Mouse (Mus musculus): Measurements from ENCODE around the gene Ip6k3. TPM values are rescaled to one million over a fixed set of nuclear protein-coding genes. Genes with fewer than 3 reads are reported as not detected.

Ip6k3 gene
- total and polyA plus RNA-seq, 2 experiments from 2014 or later, result 0.06 TPM; not detected in 1

DNA sequence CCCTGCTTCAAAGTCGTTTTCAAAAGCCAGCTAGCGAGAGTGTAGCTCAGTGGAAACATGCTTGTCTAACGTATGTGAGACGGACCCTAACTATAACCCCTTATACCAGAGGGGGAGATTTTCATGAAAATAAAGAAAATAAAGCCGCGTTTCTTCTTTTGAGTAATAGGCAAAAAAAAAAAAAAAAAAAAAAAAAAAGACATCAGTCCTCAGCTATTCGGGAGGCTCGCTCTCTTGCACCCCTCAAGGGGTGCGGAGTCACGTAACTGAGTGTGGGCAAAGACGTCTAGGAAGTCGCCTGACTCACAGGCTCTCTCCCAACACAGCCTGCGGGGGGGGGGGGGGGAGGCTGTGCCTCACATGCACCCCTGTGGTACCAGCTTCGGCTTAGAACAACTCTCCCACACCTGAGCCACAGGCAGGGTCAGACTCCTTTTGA lies 35.3 kb upstream of the Ip6k3 start:
- Histone ChIP-seq H3K4me3 (ENCODE audit: low read depth, low read length) (peak overlapping the region; percentile 79), H3K27me3 (ENCODE audit: insufficient read depth, low read length) (no peaks in the 10 kb centered on the region), H3K27ac (ENCODE audit: low read depth, low read length) (peak overlapping the region; percentile 97), H3K9ac (peak overlapping the region; percentile 90), H3K36me3 (ENCODE audit: insufficient read depth) (peaks cover 30% of the 10 kb centered on the region), H3K4me1 (ENCODE audit: insufficient read depth) (peaks cover 4% of the 10 kb centered on the region; the same call in 1 of the 2 replicates), H3K4me2 (ENCODE audit: low read depth) (peak overlapping the region; percentile 91), H3K9me3 (ENCODE audit: low read length) (no peaks in the 10 kb centered on the region)
- DNase-seq (no peak), ATAC-seq (no peak)
- 44% methylated on average over 14 of the region's 14 CpGs for WGBS
- TF ChIP-seq CTCF (IDR thresholded peaks at IDR 0.05; ENCODE audit: low read depth), result no peak

- Histone ChIP-seq H3K27ac (ENCODE audit: low read depth, low read length) (no peak overlapping the region), H3K27me3 (ENCODE audit: insufficient read depth, low read length) (no peaks in the 10 kb centered on the region), H3K9ac (no peak overlapping the region), H3K4me1 (ENCODE audit: insufficient read depth) (peaks cover 4% of the 10 kb centered on the region; the same call in 1 of the 2 replicates), H3K36me3 (ENCODE audit: insufficient read depth) (peaks cover 38% of the 10 kb centered on the region), H3K4me2 (ENCODE audit: low read depth) (no peak overlapping the region), H3K9me3 (ENCODE audit: low read length) (no peaks in the 10 kb centered on the region), H3K4me3 (ENCODE audit: low read depth, low read length) (no peak overlapping the region)
- TF ChIP-seq CTCF (IDR thresholded peaks at IDR 0.05; ENCODE audit: low read depth), result peak; percentile 57
- DNase-seq, result no peak
- WGBS, result 94% methylated on average over 2 of the region's 2 CpGs
- no peak for ATAC-seq
Observed at GRCm38 (mm10) chr17:27201981-27202380, 34.4 kb upstream of the Ip6k3 start.

GRCm38 (mm10) chr17:27200801-27201200 lies 33.2 kb upstream of the Ip6k3 start:
- Histone ChIP-seq H3K27ac (ENCODE audit: low read depth, low read length) (no peak overlapping the region), H3K4me3 (ENCODE audit: low read depth, low read length) (no peak overlapping the region), H3K9me3 (ENCODE audit: low read length) (no peaks in the 10 kb centered on the region), H3K27me3 (ENCODE audit: insufficient read depth, low read length) (no peaks in the 10 kb centered on the region), H3K4me2 (ENCODE audit: low read depth) (no peak overlapping the region), H3K9ac (no peak overlapping the region), H3K36me3 (ENCODE audit: insufficient read depth) (peaks cover 49% of the 10 kb centered on the region), H3K4me1 (ENCODE audit: insufficient read depth) (peaks cover 4% of the 10 kb centered on the region; the same call in 1 of the 2 replicates)
- no peak for TF ChIP-seq CTCF (IDR thresholded peaks at IDR 0.05; ENCODE audit: low read depth)
- DNase-seq, result no peak
- 81% methylated on average over 11 of the region's 11 CpGs for WGBS
- ATAC-seq, result no peak

DNA sequence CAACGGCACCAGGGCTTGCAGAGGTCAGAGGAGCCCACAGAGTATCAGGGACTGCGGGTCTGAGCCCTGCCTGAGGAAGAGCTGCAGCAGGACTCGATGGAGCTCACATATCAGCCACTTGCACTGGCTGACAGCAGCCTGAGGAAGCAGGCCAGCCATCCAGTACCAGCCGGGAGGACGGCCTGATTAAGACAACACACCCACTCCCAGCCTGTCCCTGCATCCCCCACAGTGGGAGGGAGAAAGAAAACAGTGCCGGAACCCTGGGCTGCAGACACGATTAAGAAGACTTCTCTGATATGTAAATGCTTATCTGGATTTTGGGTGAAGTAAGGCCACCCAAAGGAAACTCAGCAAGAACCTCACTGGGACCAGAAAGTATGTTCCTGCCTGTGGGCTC lies 32.3 kb upstream of the Ip6k3 start:
- peaks cover 58% of the 10 kb centered on the region for H3K36me3 ChIP-seq (ENCODE audit: insufficient read depth)
- no peak overlapping the region for H3K9ac ChIP-seq

DNA sequence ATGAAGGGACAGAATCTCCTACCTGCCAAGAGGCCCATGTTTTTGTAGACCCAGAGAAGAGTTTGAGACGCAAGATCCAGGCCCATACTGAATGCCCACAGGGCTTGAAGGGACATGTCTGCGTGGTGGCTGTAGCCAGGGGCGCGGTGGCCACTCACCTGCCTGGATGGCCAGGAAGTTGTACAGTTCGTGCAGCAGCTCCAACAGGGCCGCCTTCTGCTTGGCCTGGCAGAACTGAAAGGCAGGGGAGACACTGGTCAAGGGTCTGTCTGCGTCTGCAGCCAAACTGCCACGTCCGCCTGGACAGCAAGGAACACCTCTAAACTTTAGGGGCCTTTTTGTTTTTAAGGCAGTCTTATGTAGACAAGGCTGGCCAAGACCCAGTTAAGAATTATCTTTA lies 31.6 kb upstream of the Ip6k3 start:
- no peak overlapping the region for H3K27ac ChIP-seq (ENCODE audit: low read depth, low read length)
- H3K36me3 ChIP-seq (ENCODE audit: insufficient read depth), result peaks cover 65% of the 10 kb centered on the region
- WGBS, result 96% methylated on average over 9 of the region's 9 CpGs
- ATAC-seq (no peak), DNase-seq (no peak)
- H3K9ac ChIP-seq, result no peak overlapping the region
- no peak overlapping the region for H3K4me3 ChIP-seq (ENCODE audit: low read depth, low read length)
- no peaks in the 10 kb centered on the region for H3K9me3 ChIP-seq (ENCODE audit: low read length)
- no peak overlapping the region for H3K4me2 ChIP-seq (ENCODE audit: low read depth)
- no peaks in the 10 kb centered on the region for H3K4me1 ChIP-seq (ENCODE audit: insufficient read depth)
- no peaks in the 10 kb centered on the region for H3K27me3 ChIP-seq (ENCODE audit: insufficient read depth, low read length)
- no peak for TF ChIP-seq CTCF (IDR thresholded peaks at IDR 0.05; ENCODE audit: low read depth)

More for the DNA sequence above, 32.3 kb upstream of the Ip6k3 start:
- H3K4me2 ChIP-seq (ENCODE audit: low read depth), result no peak overlapping the region
- H3K27ac ChIP-seq (ENCODE audit: low read depth, low read length), result no peak overlapping the region
- H3K4me3 ChIP-seq (ENCODE audit: low read depth, low read length), result no peak overlapping the region
- DNase-seq, result no peak
- no peaks in the 10 kb centered on the region for H3K27me3 ChIP-seq (ENCODE audit: insufficient read depth, low read length)
- no peaks in the 10 kb centered on the region for H3K9me3 ChIP-seq (ENCODE audit: low read length)
- no peak for ATAC-seq
- no peak for TF ChIP-seq CTCF (IDR thresholded peaks at IDR 0.05; ENCODE audit: low read depth)
- WGBS, result 84% methylated on average over 7 of the region's 7 CpGs
- peaks cover 3% of the 10 kb centered on the region; the same call in 1 of the 2 replicates for H3K4me1 ChIP-seq (ENCODE audit: insufficient read depth)

- ATAC-seq, result no peak
- no peak overlapping the region for H3K4me2 ChIP-seq (ENCODE audit: low read depth)
- H3K9ac ChIP-seq, result no peak overlapping the region
- H3K36me3 ChIP-seq (ENCODE audit: insufficient read depth), result peaks cover 88% of the 10 kb centered on the region
- H3K27ac ChIP-seq (ENCODE audit: low read depth, low read length), result no peak overlapping the region
- H3K4me3 ChIP-seq (ENCODE audit: low read depth, low read length), result no peak overlapping the region
- H3K9me3 ChIP-seq (ENCODE audit: low read length), result no peaks in the 10 kb centered on the region
- H3K4me1 ChIP-seq (ENCODE audit: insufficient read depth), result no peaks in the 10 kb centered on the region
- no peak for TF ChIP-seq CTCF (IDR thresholded peaks at IDR 0.05; ENCODE audit: low read depth)
- no peak for DNase-seq
- WGBS, result 43% methylated on average over 9 of the region's 9 CpGs
- H3K27me3 ChIP-seq (ENCODE audit: insufficient read depth, low read length), result no peaks in the 10 kb centered on the region
Observed at GRCm38 (mm10) chr17:27196206-27196605, 28.6 kb upstream of the Ip6k3 start.

DNA sequence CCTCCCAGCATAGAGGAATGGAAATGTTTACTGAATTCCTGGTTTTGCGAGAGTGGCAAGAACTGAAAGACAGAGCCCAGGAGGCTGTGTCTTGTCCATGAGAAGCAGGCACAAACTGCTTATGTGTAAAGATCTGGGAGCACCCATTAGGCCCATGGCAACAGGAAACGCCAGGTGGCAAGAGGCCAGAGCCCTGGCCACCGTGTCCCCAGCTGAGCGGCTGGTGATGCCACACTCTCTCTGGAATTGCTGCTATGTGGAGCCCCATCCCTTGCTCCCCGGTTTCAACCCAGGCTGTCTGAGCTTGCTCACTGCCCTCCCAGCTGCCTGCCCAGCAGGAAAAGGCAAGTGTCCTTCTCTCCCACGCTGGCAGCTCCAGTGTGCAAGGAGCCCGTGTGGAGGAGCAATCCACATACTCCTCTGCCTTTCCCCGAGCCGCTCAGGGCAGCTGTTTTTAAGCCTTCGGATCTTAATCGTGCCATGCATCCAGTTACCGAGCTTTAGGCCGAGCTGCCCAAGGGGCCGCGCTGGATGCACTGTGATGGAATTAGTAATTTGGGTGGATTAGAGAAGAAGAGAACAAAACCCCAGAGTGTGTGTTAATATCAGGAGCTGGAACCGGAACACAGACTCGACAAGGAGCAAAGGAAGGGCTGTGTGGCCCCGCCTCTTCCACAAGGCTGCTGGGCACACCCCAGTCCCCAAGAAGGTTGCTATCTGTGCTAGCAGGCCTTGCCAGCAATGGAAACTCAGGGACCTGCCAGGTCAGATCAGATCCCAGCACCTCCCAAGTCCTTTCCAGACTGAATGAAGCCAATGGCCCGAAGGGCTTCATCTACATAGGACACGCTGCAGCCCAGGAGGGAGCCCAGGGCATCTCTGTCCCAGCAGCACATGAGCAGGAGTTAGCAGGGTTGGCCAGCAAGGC lies 26.9 kb upstream of the Ip6k3 start:
- H3K4me2 ChIP-seq (ENCODE audit: low read depth), result no peak overlapping the region
- H3K4me1 ChIP-seq (ENCODE audit: insufficient read depth), result no peaks in the 10 kb centered on the region
- TF ChIP-seq CTCF (IDR thresholded peaks at IDR 0.05; ENCODE audit: low read depth), result no peak
- no peaks in the 10 kb centered on the region for H3K9me3 ChIP-seq (ENCODE audit: low read length)
- no peak overlapping the region for H3K4me3 ChIP-seq (ENCODE audit: low read depth, low read length)
- ATAC-seq (no peak), DNase-seq (no peak)
- H3K27ac ChIP-seq (ENCODE audit: low read depth, low read length), result no peak overlapping the region
- H3K36me3 ChIP-seq (ENCODE audit: insufficient read depth), result peaks cover 92% of the 10 kb centered on the region
- no peak overlapping the region for H3K9ac ChIP-seq
- WGBS, result 49% methylated on average over 20 of the region's 20 CpGs
- no peaks in the 10 kb centered on the region for H3K27me3 ChIP-seq (ENCODE audit: insufficient read depth, low read length)
